Mouse (Mus musculus) myocyte (in vitro differentiated cells): ENCODE measurements around the gene Habp2. TPM values are rescaled to one million over a fixed set of nuclear protein-coding genes. Genes with fewer than 3 reads are reported as not detected.

Experiments used
- H3K27me3 ChIP-seq: one replicate; pipeline ENCODE4 v1.6.1; 2011; ENCODE audit not compliant: control insufficient read depth, insufficient read depth, insufficient read length
- H3K36me3 ChIP-seq: one replicate; pipeline ENCODE4 v1.6.1; 2011; ENCODE audit not compliant: control insufficient read depth, insufficient read depth
- H3K4me2 ChIP-seq: one replicate; pipeline ENCODE4 v1.6.1; 2011; ENCODE audit warnings: low read depth, control low read depth
- H3K4me3 ChIP-seq: one replicate; pipeline ENCODE4 v1.5.1; 2011; ENCODE audit warnings: mild to moderate bottlenecking, control low read depth, moderate library complexity
- H3K79me2 ChIP-seq: one replicate; pipeline ENCODE4 v1.6.1; 2011; ENCODE audit not compliant: control insufficient read depth, insufficient read depth
- H3ac ChIP-seq: one replicate; pipeline ENCODE4 v1.6.1; 2011; ENCODE audit not compliant: control insufficient read depth, insufficient read length
- CEBPB ChIP-seq: IDR thresholded peaks from 2 replicates; pipeline ENCODE4 v1.6.1; 2011; ENCODE audit warnings: mild to moderate bottlenecking, moderate library complexity; ENCODE audit not compliant: poor library complexity, insufficient read depth, severe bottlenecking
- E2F4 ChIP-seq: IDR thresholded peaks from one replicate; pipeline ENCODE4 v1.6.1; 2011; ENCODE audit warnings: mild to moderate bottlenecking, control low read depth, moderate library complexity; ENCODE audit not compliant: insufficient read depth
- MAX ChIP-seq: IDR thresholded peaks from one replicate; pipeline ENCODE4 v1.6.1; 2011; ENCODE audit warnings: low read depth, mild to moderate bottlenecking, control low read depth
- MYOD1 ChIP-seq, 3 experiments: IDR thresholded peaks; one replicate each; pipeline ENCODE4 v1.6.1; 2011; ENCODE audit warnings: control low read depth in 2 of 3, low read depth in 2 of 3, mild to moderate bottlenecking in 2 of 3, moderate library complexity in 1 of 3; ENCODE audit not compliant: insufficient read length in 2 of 3, control insufficient read depth in 1 of 3
- MYOG ChIP-seq, 3 experiments: IDR thresholded peaks; one replicate each; pipeline ENCODE4 v1.6.1; 2011; ENCODE audit warnings: control low read depth in 2 of 3, low read depth in 2 of 3, mild to moderate bottlenecking in 2 of 3; ENCODE audit not compliant: insufficient read length in 2 of 3, control insufficient read depth in 1 of 3, insufficient read depth in 1 of 3
- POLR2A ChIP-seq: IDR thresholded peaks from one replicate; pipeline ENCODE4 v1.6.1; 2011; ENCODE audit warnings: low read depth, mild to moderate bottlenecking, control low read depth, moderate library complexity; ENCODE audit not compliant: insufficient read length
- POLR2AphosphoS2 ChIP-seq: IDR thresholded peaks from one replicate; pipeline ENCODE4 v1.6.1; 2011; ENCODE audit warnings: low read depth, control low read depth; ENCODE audit not compliant: insufficient read length
- REST ChIP-seq: IDR thresholded peaks from one replicate; pipeline ENCODE4 v1.6.1; 2011; ENCODE audit warnings: mild to moderate bottlenecking, control low read depth, moderate library complexity; ENCODE audit not compliant: insufficient read depth, insufficient read length
- SRF ChIP-seq: IDR thresholded peaks from one replicate; pipeline ENCODE4 v1.6.1; 2011; ENCODE audit warnings: low read depth; ENCODE audit not compliant: control insufficient read depth, insufficient read length
- TCF12 ChIP-seq: IDR thresholded peaks from one replicate; pipeline ENCODE4 v1.6.1; 2011; ENCODE audit warnings: mild to moderate bottlenecking, control low read depth; ENCODE audit not compliant: poor library complexity, insufficient read depth, severe bottlenecking
- TCF3 ChIP-seq: IDR thresholded peaks from one replicate; pipeline ENCODE4 v1.6.1; 2011; ENCODE audit warnings: low read depth, control low read depth; ENCODE audit not compliant: insufficient read length
- USF1 ChIP-seq: IDR thresholded peaks from one replicate; pipeline ENCODE4 v1.6.1; 2011; ENCODE audit warnings: low read depth, mild to moderate bottlenecking, control low read depth, moderate library complexity
- polyA plus RNA-seq: library from polyadenylated mRNA; unstranded; fragments of >200 nt; fragmentation: generic; extraction: Trizol; gene quantifications from one replicate; pipeline ENCODE4 v1.2.1, GENCODE M21; 2012; ENCODE audit warnings: missing spikeins

The Habp2 gene
- polyA plus RNA-seq, result 0.49 TPM

- Histone ChIP-seq H3K4me3 (no peak within 1 kb of the TSS), H3K27me3 (no peaks in the 10 kb centered on the region), H3K79me2 (no peaks in the 10 kb centered on the region), H3K36me3 (no peaks in the 10 kb centered on the region), H3ac (no peak within 1 kb of the TSS), H3K4me2 (no peak within 1 kb of the TSS)
- TF ChIP-seq MYOG (IDR thresholded peaks at IDR 0.05; ENCODE audit: control insufficient read depth in 1 of 3, insufficient read depth in 1 of 3, insufficient read length in 2 of 3, low read depth in 2 of 3) (no peak), SRF (no peak), POLR2A (no peak), CEBPB (no peak), MYOD1 (IDR thresholded peaks at IDR 0.05; ENCODE audit: control insufficient read depth in 1 of 3, insufficient read length in 2 of 3, low read depth in 2 of 3) (no peak), REST (no peak), USF1 (no peak), MAX (no peak), TCF12 (no peak), POLR2AphosphoS2 (no peak), TCF3 (no peak)
Observed at GRCm38 (mm10) chr19:56286866-56287265, at the start of gene Habp2. Habp2 (plus strand) TSS chr19:56287137.

GRCm38 (mm10) chr19:56238501-56238900 is 48.4 kb upstream of the Habp2 start:
- no peak overlapping the region for H3K4me2 ChIP-seq
- H3K79me2 ChIP-seq, result no peaks in the 10 kb centered on the region
- no peak overlapping the region for H3K4me3 ChIP-seq
- H3K27me3 ChIP-seq, result peaks cover 37% of the 10 kb centered on the region
- H3K36me3 ChIP-seq, result no peaks in the 10 kb centered on the region
- H3ac ChIP-seq, result no peak overlapping the region
- TF ChIP-seq SRF, result no peak
- no peak for TF ChIP-seq REST
- no peak for TF ChIP-seq USF1

GRCm38 (mm10) chr19:56245201-56245600 is 41.7 kb upstream of the Habp2 start:
- H3ac ChIP-seq, result no peak overlapping the region
- TF ChIP-seq E2F4 (no peak), MYOD1 (IDR thresholded peaks at IDR 0.05; ENCODE audit: control insufficient read depth in 1 of 3, insufficient read length in 2 of 3, low read depth in 2 of 3) (no peak), POLR2A (no peak), REST (no peak), TCF3 (no peak)

GRCm38 (mm10) chr19:56252815-56253214 is 34.1 kb upstream of the Habp2 start:
- Histone ChIP-seq H3K27me3 (peaks cover 8% of the 10 kb centered on the region), H3K4me3 (no peak overlapping the region), H3K4me2 (no peak overlapping the region), H3ac (no peak overlapping the region), H3K79me2 (no peaks in the 10 kb centered on the region), H3K36me3 (no peaks in the 10 kb centered on the region)
- TF ChIP-seq MYOD1 (IDR thresholded peaks at IDR 0.05; ENCODE audit: control insufficient read depth in 1 of 3, insufficient read length in 2 of 3, low read depth in 2 of 3) (no peak), CEBPB (no peak), REST (no peak), USF1 (no peak), MYOG (IDR thresholded peaks at IDR 0.05; ENCODE audit: control insufficient read depth in 1 of 3, insufficient read depth in 1 of 3, insufficient read length in 2 of 3, low read depth in 2 of 3) (no peak)

More at GRCm38 (mm10) chr19:56245201-56245600, 41.7 kb upstream of the Habp2 start:
- H3K79me2 ChIP-seq, result no peaks in the 10 kb centered on the region
- no peaks in the 10 kb centered on the region for H3K36me3 ChIP-seq
- no peak overlapping the region for H3K4me2 ChIP-seq
- H3K4me3 ChIP-seq, result no peak overlapping the region
- H3K27me3 ChIP-seq, result peaks cover 24% of the 10 kb centered on the region

GRCm38 (mm10) chr19:56253271-56253670 is 33.7 kb upstream of the Habp2 start:
- H3K27me3 ChIP-seq, result peaks cover 8% of the 10 kb centered on the region
- H3ac ChIP-seq, result no peak overlapping the region
- no peak overlapping the region for H3K4me2 ChIP-seq
- TF ChIP-seq E2F4 (no peak), TCF3 (no peak), TCF12 (no peak), CEBPB (no peak), REST (no peak), MAX (no peak), SRF (no peak), MYOG (IDR thresholded peaks at IDR 0.05; ENCODE audit: control insufficient read depth in 1 of 3, insufficient read depth in 1 of 3, insufficient read length in 2 of 3, low read depth in 2 of 3) (no peak), MYOD1 (IDR thresholded peaks at IDR 0.05; ENCODE audit: control insufficient read depth in 1 of 3, insufficient read length in 2 of 3, low read depth in 2 of 3) (no peak), USF1 (no peak), POLR2AphosphoS2 (no peak), POLR2A (no peak)
- H3K36me3 ChIP-seq, result no peaks in the 10 kb centered on the region
- no peak overlapping the region for H3K4me3 ChIP-seq
- H3K79me2 ChIP-seq, result no peaks in the 10 kb centered on the region
